Mouse (Mus musculus) midbrain, embryonic 13.5 days (tissue): ENCODE results near the gene Mn1. TPM values are rescaled to one million over a fixed set of nuclear protein-coding genes. Genes with fewer than 3 reads are reported as not detected.

Source experiments
- ATAC-seq: fragments of 200-750 bp; cut with Nextera tagmentation; 2 replicates; pipeline ENCODE4 v1.8.0; 2017; ENCODE audit warnings: mild to moderate bottlenecking, moderate TSS enrichment, moderate library complexity
- H3K27ac ChIP-seq: fragments of 300-500 bp; sonication (generic); 2 replicates; pipeline ENCODE4 v1.5.1; 2015; ENCODE audit warnings: inconsistent platforms, mild to moderate bottlenecking, moderate library complexity
- H3K27me3 ChIP-seq: fragments of 300-500 bp; sonication (generic); 2 replicates; pipeline ENCODE4 v1.6.1; 2015; ENCODE audit warnings: mild to moderate bottlenecking, inconsistent platforms
- H3K36me3 ChIP-seq: fragments of 300-500 bp; sonication (generic); 2 replicates; pipeline ENCODE4 v1.6.1; 2015; ENCODE audit warnings: mild to moderate bottlenecking, inconsistent platforms
- H3K4me1 ChIP-seq: fragments of 300-500 bp; sonication (generic); replicated peaks from 2 replicates; pipeline ENCODE4 v1.6.1; 2015; ENCODE audit warnings: inconsistent platforms
- H3K4me2 ChIP-seq: fragments of 300-500 bp; sonication (generic); replicated peaks from 2 replicates; pipeline ENCODE4 v1.6.1; 2015; ENCODE audit warnings: moderate library complexity, mild to moderate bottlenecking, inconsistent platforms
- H3K4me3 ChIP-seq: fragments of 300-500 bp; sonication (generic); replicated peaks from 2 replicates; pipeline ENCODE4 v1.5.1; 2015; ENCODE audit warnings: mild to moderate bottlenecking, inconsistent platforms
- H3K9ac ChIP-seq: fragments of 300-500 bp; sonication (generic); replicated peaks from 2 replicates; pipeline ENCODE4 v1.6.1; 2015; ENCODE audit warnings: mild to moderate bottlenecking, inconsistent platforms
- H3K9me3 ChIP-seq: fragments of 300-500 bp; sonication (generic); 2 replicates; pipeline ENCODE4 v1.6.1; 2016; ENCODE audit warnings: mild to moderate bottlenecking, inconsistent platforms
- WGBS: fragments of 180-500 bp; shearing (Covaris S2); methylation state at CpG from one replicate; pipeline ENCODE4 v1.1.7; 2015; 5-methylcytosine and 5-hydroxymethylcytosine counted together
- polyA plus RNA-seq: library from polyadenylated mRNA; unstranded; fragments of >200 nt; fragmentation: Nextera tagmentation; extraction: Ambion mirVana; gene quantifications from 2 replicates; pipeline ENCODE4 v1.2.1, GENCODE M21; 2015

Gene Mn1
- polyA plus RNA-seq: 60.2 and 73.1 TPM in 2 replicates

DNA sequence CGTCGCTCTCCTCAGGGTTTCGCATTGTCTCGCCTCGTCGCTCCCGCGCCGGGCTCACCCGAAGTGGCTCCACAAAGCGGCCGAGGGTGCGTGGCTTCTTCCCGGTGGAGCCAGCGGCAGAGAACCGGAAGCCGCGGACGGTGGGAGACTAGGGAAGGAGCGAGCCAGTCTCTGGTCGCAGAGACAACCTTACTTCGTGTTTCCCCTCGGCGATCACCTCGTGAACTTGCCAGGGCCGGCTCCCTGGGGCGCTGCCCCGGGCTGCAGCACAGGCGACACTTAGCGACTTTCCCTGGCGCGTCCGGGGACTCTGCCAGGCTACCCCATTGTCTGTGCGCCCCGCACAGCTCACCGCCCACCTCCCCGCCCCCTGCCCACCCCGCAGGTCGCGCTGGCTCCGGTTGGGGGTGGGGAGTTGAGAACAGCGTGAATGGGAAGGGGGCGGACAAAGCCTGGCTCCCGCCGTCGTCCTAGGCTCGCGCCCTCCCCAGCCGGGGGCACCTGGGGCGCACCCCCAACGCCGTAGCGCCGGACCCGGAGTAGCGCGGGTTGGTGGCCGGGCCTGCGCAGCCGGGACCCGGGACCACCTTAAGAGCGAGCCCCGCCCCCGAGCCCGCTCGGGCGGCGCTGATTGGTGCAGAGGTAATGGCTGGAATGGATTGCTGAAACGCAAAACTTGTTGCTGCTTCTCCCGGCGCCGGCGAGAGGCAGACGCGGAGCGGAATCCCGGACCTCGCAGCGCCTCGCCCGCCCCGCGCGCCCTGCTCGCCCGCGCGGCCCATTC, at the start of gene Mn1:
Gene Mn1 (plus strand): TSS at position 772 of the 784 bp plus-strand sequence.
- under 1% methylated on average over 87 of the region's 88 CpGs for WGBS
- Histone ChIP-seq H3K4me2 (peak within 1 kb of the TSS; percentile 100), H3K27me3 (peaks cover 6% of the 10 kb centered on the region; the same call in 1 of the 2 replicates), H3K4me1 (peaks cover 64% of the 10 kb centered on the region), H3K27ac (peak within 1 kb of the TSS; percentile 97), H3K4me3 (peak within 1 kb of the TSS; percentile 97), H3K9ac (peak within 1 kb of the TSS; percentile 100), H3K36me3 (peaks cover 33% of the 10 kb centered on the region), H3K9me3 (no peaks in the 10 kb centered on the region)
- ATAC-seq: peak; percentile 93

DNA sequence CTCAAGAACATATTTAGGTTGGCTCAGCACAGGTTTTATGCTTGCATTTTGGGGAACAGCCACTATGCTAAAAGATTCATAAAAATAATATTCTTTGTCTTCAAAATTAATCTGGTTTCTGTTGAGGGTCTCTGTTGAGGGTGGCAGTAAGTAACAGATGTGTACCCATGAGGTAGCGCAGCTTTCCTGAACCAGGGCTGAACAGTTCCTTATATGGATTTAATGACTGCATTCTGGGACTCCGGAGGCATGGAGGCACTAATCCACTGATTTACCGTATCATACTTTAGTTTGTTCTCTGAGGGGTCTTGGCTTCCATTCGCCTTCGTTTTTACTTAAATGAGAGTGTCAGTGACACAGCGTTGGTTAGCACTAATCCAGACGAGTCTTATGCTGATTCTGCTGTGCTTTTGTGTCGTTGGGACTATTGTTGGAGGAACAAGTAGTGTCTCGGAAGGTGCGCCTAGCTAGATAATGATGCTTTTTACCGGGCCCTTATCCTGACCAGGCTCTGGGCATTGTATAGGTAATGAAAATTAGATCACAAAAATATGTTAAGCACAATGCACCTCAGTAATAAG, 49.1 kb upstream of the Mn1 start:
- H3K36me3 ChIP-seq: peaks cover 20% of the 10 kb centered on the region
- peak overlapping the region; percentile 30; the same call in 1 of the 2 replicates for H3K9ac ChIP-seq

DNA sequence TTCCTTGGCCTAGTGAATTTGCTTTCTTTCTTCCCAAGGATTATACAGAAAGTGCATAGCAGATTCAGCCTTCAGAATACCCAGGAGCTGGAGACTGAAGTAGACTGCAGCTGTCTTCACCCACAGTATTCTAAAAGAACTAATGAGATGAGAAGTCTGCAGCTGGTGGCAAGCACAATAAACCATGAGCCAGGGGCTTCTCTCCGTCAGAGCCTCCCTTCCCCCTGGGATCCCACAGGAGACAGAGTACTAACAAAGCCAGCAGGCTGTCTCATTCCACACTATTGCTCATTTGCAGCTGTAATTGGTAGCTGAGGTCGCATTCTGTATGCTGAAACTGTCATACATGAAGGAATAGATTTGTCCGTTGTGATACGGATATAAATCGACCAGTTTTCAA, 48.6 kb upstream of the Mn1 start:
- Histone ChIP-seq H3K4me1 (peaks cover 47% of the 10 kb centered on the region), H3K4me3 (no peak overlapping the region), H3K9ac (0 out of 2 replicates have a peak overlapping the region, but pooled peaks have one; percentile 43), H3K4me2 (no peak overlapping the region), H3K27me3 (no peaks in the 10 kb centered on the region), H3K27ac (peak overlapping the region; percentile 93), H3K9me3 (no peaks in the 10 kb centered on the region), H3K36me3 (peaks cover 25% of the 10 kb centered on the region)
- WGBS: 17% methylated on average over 5 of the region's 5 CpGs
- peak; percentile 85 for ATAC-seq

More for the DNA sequence above, 49.1 kb upstream of the Mn1 start:
- no peaks in the 10 kb centered on the region for H3K27me3 ChIP-seq
- peaks cover 47% of the 10 kb centered on the region for H3K4me1 ChIP-seq
- ATAC-seq: peak; percentile 64
- H3K9me3 ChIP-seq: no peaks in the 10 kb centered on the region
- H3K4me2 ChIP-seq: peak overlapping the region; percentile 21; the same call in 1 of the 2 replicates
- peak overlapping the region; percentile 93 for H3K27ac ChIP-seq
- WGBS: 17% methylated on average over 11 of the region's 11 CpGs
- no peak overlapping the region for H3K4me3 ChIP-seq

DNA sequence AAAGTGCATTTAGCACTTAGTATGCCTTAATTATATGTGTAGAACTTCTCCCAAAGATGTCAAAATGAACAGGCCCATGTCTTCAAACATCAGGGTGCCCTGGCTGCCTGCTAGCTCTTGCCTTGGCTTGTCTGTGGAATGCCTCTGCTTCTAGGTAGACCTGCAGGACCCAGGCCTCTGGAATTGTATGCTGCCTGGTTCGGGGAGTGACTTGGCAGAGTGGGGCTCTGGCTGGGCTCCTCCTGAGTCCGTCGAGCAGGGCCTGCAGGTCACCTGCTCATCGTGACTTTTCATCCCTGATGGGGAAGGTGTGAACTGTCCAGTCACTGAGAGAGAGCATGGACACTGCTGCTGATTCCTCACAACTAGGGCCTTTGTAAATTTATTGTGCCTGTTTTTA, 41.5 kb upstream of the Mn1 start:
- WGBS: 83% methylated on average over 4 of the region's 4 CpGs

DNA sequence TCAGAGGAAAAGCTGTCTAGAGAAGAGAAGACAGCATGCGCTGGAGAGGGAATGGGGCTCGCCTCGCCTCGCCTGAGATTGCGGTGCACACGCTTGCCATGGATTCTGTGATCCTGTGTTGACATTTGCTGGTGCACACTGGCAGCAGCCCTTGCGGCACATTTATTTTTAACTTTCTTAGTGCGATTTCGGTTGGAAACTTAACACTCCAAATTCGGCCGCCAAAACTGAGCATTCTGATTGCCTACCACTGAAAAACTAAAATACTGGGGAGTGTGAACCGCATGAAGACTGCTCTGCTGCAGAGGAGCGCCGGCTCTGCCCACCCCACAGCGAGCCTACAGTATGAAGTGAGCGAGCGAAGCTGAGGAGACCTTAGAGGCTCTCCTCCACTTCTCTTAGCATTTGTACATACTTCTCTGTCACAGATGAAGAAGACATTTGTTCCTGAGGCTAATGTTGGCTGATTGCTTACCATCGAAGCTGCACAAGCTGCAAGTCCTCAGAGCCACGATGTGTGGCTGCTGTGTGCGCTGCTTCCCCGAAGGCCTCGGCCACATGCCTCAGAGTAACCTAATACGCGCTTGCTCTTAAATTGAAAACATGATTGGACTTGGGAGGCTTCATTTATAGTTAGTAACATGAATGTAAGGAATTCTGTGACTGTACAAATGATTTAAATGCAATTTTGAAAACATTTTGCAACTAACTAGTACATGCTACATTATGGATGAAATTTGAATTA, 40.7 kb upstream of the Mn1 start:
- H3K36me3 ChIP-seq: peaks cover 89% of the 10 kb centered on the region
- H3K9me3 ChIP-seq: no peaks in the 10 kb centered on the region
- WGBS: 95% methylated on average over 24 of the region's 24 CpGs
- no peaks in the 10 kb centered on the region for H3K27me3 ChIP-seq
- H3K27ac ChIP-seq: no peak overlapping the region
- H3K4me2 ChIP-seq: no peak overlapping the region
- H3K9ac ChIP-seq: no peak overlapping the region
- H3K4me3 ChIP-seq: no peak overlapping the region
- no peak for ATAC-seq
- no peaks in the 10 kb centered on the region for H3K4me1 ChIP-seq

More for the DNA sequence above, 41.5 kb upstream of the Mn1 start:
- no peak overlapping the region for H3K4me2 ChIP-seq
- no peak overlapping the region for H3K27ac ChIP-seq
- H3K9me3 ChIP-seq: no peaks in the 10 kb centered on the region
- no peak overlapping the region for H3K4me3 ChIP-seq
- H3K9ac ChIP-seq: no peak overlapping the region
- H3K27me3 ChIP-seq: no peaks in the 10 kb centered on the region
- no peaks in the 10 kb centered on the region for H3K4me1 ChIP-seq
- ATAC-seq: no peak
- peaks cover 85% of the 10 kb centered on the region for H3K36me3 ChIP-seq

DNA sequence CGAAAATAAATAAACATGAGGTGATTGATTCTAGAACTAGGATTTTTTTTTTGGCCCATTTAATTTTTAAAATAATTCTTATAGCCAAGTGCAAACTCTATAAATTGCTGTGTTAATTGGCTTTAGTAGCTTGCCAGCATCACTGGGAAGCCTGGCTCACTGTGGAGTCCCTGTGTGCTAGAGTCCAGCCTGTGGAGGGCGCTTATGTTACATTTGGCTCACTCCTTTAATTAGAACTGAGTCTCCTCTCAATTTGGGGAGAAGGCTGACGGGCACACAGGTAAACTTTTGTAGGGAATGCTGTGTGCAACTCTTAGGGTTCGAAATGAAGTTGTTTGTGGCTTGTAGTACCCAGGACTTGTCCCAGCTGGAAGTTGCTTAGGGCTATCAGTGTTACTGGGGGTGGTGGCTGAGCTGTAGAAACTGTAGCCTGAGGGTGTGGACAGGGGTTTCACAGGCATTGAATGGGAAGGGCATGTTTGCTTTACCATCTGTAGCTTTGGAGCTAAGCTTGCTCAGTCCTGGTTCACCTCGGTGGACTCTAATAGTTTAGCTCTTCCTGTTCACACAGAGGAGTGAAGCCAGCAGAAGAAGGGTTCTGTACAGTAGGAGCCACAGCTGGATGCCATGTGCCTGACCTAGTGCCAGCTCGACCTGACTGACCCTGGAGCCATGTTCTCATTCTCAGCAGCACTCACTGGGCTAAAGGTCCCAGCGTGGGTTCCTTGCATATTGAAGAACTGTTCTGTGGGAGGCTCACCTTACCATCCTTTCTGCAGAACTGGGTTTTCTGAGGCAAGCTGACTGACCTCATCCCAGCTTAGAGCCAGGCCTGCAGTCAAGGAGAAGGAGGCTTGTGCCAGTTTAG, 38.8 kb upstream of the Mn1 start:
- Histone ChIP-seq H3K9me3 (no peaks in the 10 kb centered on the region), H3K27me3 (no peaks in the 10 kb centered on the region), H3K4me3 (no peak overlapping the region), H3K4me1 (no peaks in the 10 kb centered on the region), H3K9ac (no peak overlapping the region), H3K4me2 (no peak overlapping the region), H3K36me3 (peaks cover 84% of the 10 kb centered on the region), H3K27ac (no peak overlapping the region)
- WGBS: 83% methylated on average over 7 of the region's 7 CpGs
- ATAC-seq: no peak

DNA sequence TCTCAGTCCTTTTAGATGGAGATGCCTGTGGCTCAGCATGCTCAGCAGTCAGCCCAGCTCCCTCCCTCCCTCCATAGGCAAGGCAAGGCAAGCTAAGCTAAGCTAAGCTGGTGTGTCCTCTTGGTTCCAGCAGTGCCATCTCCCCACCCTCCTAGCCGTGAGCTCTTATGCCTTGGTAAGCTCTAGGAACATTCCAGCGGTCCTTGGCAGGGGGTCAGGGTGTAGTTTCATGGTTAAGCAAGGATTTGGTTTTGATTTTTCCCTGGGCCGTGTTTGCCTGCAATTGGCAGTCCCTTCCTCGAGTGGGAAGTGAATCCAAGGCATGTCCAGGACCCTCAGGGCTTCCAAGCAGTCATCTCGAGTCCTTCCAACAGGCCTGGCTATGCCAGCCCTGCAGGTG, 33.8 kb upstream of the Mn1 start:
- Histone ChIP-seq H3K9ac (no peak overlapping the region), H3K36me3 (peaks cover 92% of the 10 kb centered on the region), H3K4me1 (no peaks in the 10 kb centered on the region), H3K27me3 (no peaks in the 10 kb centered on the region), H3K27ac (no peak overlapping the region), H3K4me2 (no peak overlapping the region), H3K4me3 (no peak overlapping the region), H3K9me3 (no peaks in the 10 kb centered on the region)
- WGBS: 91% methylated on average over 5 of the region's 5 CpGs
- ATAC-seq: no peak

DNA sequence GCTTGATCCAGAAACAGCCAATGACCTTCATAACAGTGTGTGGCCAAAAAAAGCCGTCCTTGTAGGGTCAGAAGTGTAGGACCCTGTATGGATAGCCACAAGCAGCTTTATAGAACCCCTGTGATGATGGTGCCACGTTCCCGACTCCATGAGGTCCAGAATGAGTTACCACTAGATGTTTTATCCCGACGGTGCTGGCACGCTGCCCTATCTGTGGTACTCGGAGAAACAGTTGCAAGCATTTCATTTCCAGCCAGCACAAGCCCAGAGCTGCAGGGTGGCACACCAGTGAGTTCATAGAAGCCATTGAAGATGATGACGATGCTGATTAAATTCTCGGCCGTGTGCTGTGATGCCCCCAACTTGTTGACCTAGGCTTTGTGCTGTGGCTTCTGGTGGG, 26.3 kb upstream of the Mn1 start:
- H3K4me2 ChIP-seq: no peak overlapping the region
- peaks cover 35% of the 10 kb centered on the region for H3K36me3 ChIP-seq
- H3K4me1 ChIP-seq: peaks cover 35% of the 10 kb centered on the region
- H3K27ac ChIP-seq: no peak overlapping the region
- no peak overlapping the region for H3K4me3 ChIP-seq
- no peak for ATAC-seq
- H3K9ac ChIP-seq: no peak overlapping the region
- 87% methylated on average over 10 of the region's 10 CpGs for WGBS
- no peaks in the 10 kb centered on the region for H3K9me3 ChIP-seq
- no peaks in the 10 kb centered on the region for H3K27me3 ChIP-seq

DNA sequence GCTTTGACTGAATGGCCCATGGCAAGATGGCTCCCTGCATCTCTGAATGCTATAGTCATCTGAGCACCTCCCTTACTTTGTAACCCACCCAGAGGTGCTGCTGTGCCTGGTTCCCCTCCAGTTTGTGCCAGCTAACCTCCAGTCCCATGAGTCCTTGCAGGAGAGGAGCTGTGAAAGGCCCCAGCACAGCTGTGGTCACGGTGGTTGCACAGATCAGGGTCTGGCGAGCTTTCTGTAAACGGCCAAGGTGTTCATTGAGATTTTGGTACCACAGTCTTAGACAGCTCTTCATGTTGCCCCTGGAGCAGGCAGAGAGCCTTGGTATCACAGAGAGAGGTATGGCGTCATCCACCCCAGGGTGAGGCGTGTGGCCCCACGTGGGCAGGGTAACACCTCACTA, 25.7 kb upstream of the Mn1 start:
- 89% methylated on average over 6 of the region's 6 CpGs for WGBS
- no peak for ATAC-seq
- no peak overlapping the region for H3K4me3 ChIP-seq
- H3K36me3 ChIP-seq: peaks cover 31% of the 10 kb centered on the region
- peaks cover 38% of the 10 kb centered on the region for H3K4me1 ChIP-seq
- H3K27ac ChIP-seq: no peak overlapping the region
- no peak overlapping the region for H3K4me2 ChIP-seq
- H3K27me3 ChIP-seq: no peaks in the 10 kb centered on the region
- H3K9me3 ChIP-seq: no peaks in the 10 kb centered on the region
- no peak overlapping the region for H3K9ac ChIP-seq

DNA sequence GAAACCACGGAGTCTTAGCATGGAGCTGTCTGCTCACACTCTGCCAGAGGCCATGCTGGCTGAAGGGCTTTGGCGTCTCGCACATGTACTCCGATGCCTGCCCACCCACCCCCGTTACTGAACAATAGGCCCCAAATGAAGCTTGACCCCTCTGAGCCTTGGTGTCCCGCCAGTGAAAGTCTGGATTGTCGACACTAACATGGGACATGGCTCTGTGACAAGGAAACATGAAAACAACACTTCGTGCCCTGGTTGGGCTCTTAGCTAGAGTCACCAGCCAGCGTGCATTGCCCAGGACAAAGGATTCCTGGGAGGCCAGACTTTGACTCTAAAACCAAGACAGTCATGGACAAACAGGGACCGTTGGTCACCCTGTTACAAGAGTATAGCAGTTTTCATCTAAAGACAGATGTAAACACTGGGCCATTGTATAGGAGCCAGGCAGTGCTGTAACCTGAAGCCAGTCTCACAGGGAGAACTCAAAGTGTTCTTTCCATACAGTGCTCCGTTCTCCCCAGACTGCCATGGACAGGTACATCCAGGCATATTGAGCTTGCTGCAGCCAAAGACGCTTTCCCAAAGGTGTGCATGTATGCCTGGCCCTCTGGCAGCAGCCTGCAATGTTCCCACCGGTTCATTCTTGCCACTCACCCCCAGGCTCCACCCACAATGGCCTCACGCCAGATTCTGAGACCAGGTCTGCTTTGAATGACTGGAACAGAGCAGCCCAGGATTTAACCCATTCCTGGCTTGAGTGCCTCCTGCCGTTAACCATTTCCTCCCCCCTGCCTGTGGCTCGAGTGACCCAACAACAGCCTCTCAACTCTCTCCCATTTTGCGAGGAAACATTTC, 23.6 kb upstream of the Mn1 start:
- Histone ChIP-seq H3K27me3 (0 out of 2 replicates have a peak, but pooled peaks cover 4% of the 10 kb centered on the region), H3K9me3 (no peaks in the 10 kb centered on the region), H3K4me1 (peaks cover 47% of the 10 kb centered on the region), H3K9ac (peak overlapping the region; percentile 21), H3K27ac (peak overlapping the region; percentile 73), H3K4me3 (peak overlapping the region; percentile 25), H3K36me3 (peaks cover 11% of the 10 kb centered on the region), H3K4me2 (peak overlapping the region; percentile 57)
- 6% methylated on average over 17 of the region's 17 CpGs for WGBS
- ATAC-seq: peak; percentile 87
